Mouse (Mus musculus): Measurements from ENCODE around the gene Cacna2d3. TPM values are rescaled to one million over a fixed set of nuclear protein-coding genes. Genes with fewer than 3 reads are reported as not detected.

Gene Cacna2d3
- 0.81 and 0.90 TPM in 2 replicates for polyA plus RNA-seq (2014; fragmentation: Nextera tagmentation; extraction: Ambion mirVana)

- Histone ChIP-seq H3K9ac (ENCODE audit: low read depth, low read length) (no peak within 1 kb of the TSS; the same call in 1 of the 2 replicates), H3K27ac (ENCODE audit: low read depth, low read length) (no peak within 1 kb of the TSS; the same call in 1 of the 2 replicates), H3K36me3 (ENCODE audit: control insufficient read depth, insufficient read depth, low read length) (no peaks in the 10 kb centered on the region), H3K4me2 (peak within 1 kb of the TSS; percentile 88), H3K4me1 (replicated peaks; ENCODE audit: control insufficient read depth, insufficient read depth, low read length) (no peaks in the 10 kb centered on the region), H3K4me3 (ENCODE audit: low read depth, low read length) (peak within 1 kb of the TSS; percentile 54), H3K9me3 (ENCODE audit: control insufficient read depth, low read length) (no peaks in the 10 kb centered on the region), H3K27me3 (replicated peaks; ENCODE audit: control insufficient read depth, insufficient read depth, low read length) (peaks cover 69% of the 10 kb centered on the region)
- peak; percentile 39 for DNase-seq (ENCODE audit: low spot score)
- ATAC-seq (replicated peaks; ENCODE audit: low FRiP score): peak; percentile 51
- under 1% methylated on average over 92 of the region's 109 CpGs for WGBS
Measured at GRCm38 (mm10) chr14:29721488-29722385, at the start of gene Cacna2d3. Cacna2d3 (minus strand) TSS chr14:29721864.

- Histone ChIP-seq H3K27me3 (replicated peaks; ENCODE audit: control insufficient read depth, insufficient read depth, low read length) (no peaks in the 10 kb centered on the region), H3K27ac (ENCODE audit: low read depth, low read length) (no peak overlapping the region), H3K4me3 (ENCODE audit: low read depth, low read length) (no peak overlapping the region), H3K4me1 (replicated peaks; ENCODE audit: control insufficient read depth, insufficient read depth, low read length) (no peaks in the 10 kb centered on the region), H3K9ac (ENCODE audit: low read depth, low read length) (no peak overlapping the region), H3K36me3 (ENCODE audit: control insufficient read depth, insufficient read depth, low read length) (no peaks in the 10 kb centered on the region), H3K9me3 (ENCODE audit: control insufficient read depth, low read length) (peaks cover 4% of the 10 kb centered on the region; the same call in 1 of the 2 replicates), H3K4me2 (no peak overlapping the region)
- DNase-seq (ENCODE audit: low spot score) (no peak), ATAC-seq (replicated peaks; ENCODE audit: low FRiP score) (no peak)
- 77% methylated on average over 4 of the region's 4 CpGs for WGBS
Measured at GRCm38 (mm10) chr14:29769486-29769885, 47.8 kb upstream of the Cacna2d3 start.

- no peaks in the 10 kb centered on the region for H3K9me3 ChIP-seq (ENCODE audit: control insufficient read depth, low read length)
- H3K4me2 ChIP-seq: no peak overlapping the region
- no peak overlapping the region for H3K27ac ChIP-seq (ENCODE audit: low read depth, low read length)
- no peak overlapping the region for H3K9ac ChIP-seq (ENCODE audit: low read depth, low read length)
- H3K36me3 ChIP-seq (ENCODE audit: control insufficient read depth, insufficient read depth, low read length): no peaks in the 10 kb centered on the region
- DNase-seq (ENCODE audit: low spot score) (no peak), ATAC-seq (replicated peaks; ENCODE audit: low FRiP score) (no peak)
- H3K4me1 ChIP-seq (replicated peaks; ENCODE audit: control insufficient read depth, insufficient read depth, low read length): no peaks in the 10 kb centered on the region
- whole genome bisulfite sequencing: 75% methylated on average over 5 of the region's 5 CpGs
- H3K4me3 ChIP-seq (ENCODE audit: low read depth, low read length): no peak overlapping the region
- no peaks in the 10 kb centered on the region for H3K27me3 ChIP-seq (replicated peaks; ENCODE audit: control insufficient read depth, insufficient read depth, low read length)
Measured at GRCm38 (mm10) chr14:29752876-29753275, 31.2 kb upstream of the Cacna2d3 start.

GRCm38 (mm10) chr14:29738751-29739150 is 17.1 kb upstream of the Cacna2d3 start:
- ATAC-seq (replicated peaks; ENCODE audit: low FRiP score): peak; percentile 70
- Histone ChIP-seq H3K4me1 (replicated peaks; ENCODE audit: control insufficient read depth, insufficient read depth, low read length) (no peaks in the 10 kb centered on the region), H3K27ac (ENCODE audit: low read depth, low read length) (no peak overlapping the region), H3K9ac (ENCODE audit: low read depth, low read length) (no peak overlapping the region), H3K4me3 (ENCODE audit: low read depth, low read length) (no peak overlapping the region), H3K36me3 (ENCODE audit: control insufficient read depth, insufficient read depth, low read length) (no peaks in the 10 kb centered on the region), H3K27me3 (replicated peaks; ENCODE audit: control insufficient read depth, insufficient read depth, low read length) (no peaks in the 10 kb centered on the region), H3K9me3 (ENCODE audit: control insufficient read depth, low read length) (no peaks in the 10 kb centered on the region), H3K4me2 (no peak overlapping the region)
- WGBS: 72% methylated on average over 2 of the region's 2 CpGs
- no peak for DNase-seq (ENCODE audit: low spot score)

GRCm38 (mm10) chr14:29730256-29730655 is 8.6 kb upstream of the Cacna2d3 start:
- Histone ChIP-seq H3K9me3 (ENCODE audit: control insufficient read depth, low read length) (no peaks in the 10 kb centered on the region), H3K4me2 (no peak overlapping the region), H3K9ac (ENCODE audit: low read depth, low read length) (no peak overlapping the region), H3K4me1 (replicated peaks; ENCODE audit: control insufficient read depth, insufficient read depth, low read length) (no peaks in the 10 kb centered on the region), H3K4me3 (ENCODE audit: low read depth, low read length) (no peak overlapping the region), H3K27me3 (replicated peaks; ENCODE audit: control insufficient read depth, insufficient read depth, low read length) (peaks cover 3% of the 10 kb centered on the region), H3K27ac (ENCODE audit: low read depth, low read length) (no peak overlapping the region), H3K36me3 (ENCODE audit: control insufficient read depth, insufficient read depth, low read length) (no peaks in the 10 kb centered on the region)
- WGBS: 51% methylated on average over 4 of the region's 4 CpGs
- ATAC-seq (replicated peaks; ENCODE audit: low FRiP score): peak; percentile 68
- no peak for DNase-seq (ENCODE audit: low spot score)

- WGBS: 79% methylated on average over 4 of the region's 4 CpGs
- DNase-seq (ENCODE audit: low spot score) (no peak), ATAC-seq (replicated peaks; ENCODE audit: low FRiP score) (no peak)
- H3K4me1 ChIP-seq (replicated peaks; ENCODE audit: control insufficient read depth, insufficient read depth, low read length): no peaks in the 10 kb centered on the region
- no peak overlapping the region for H3K27ac ChIP-seq (ENCODE audit: low read depth, low read length)
- H3K27me3 ChIP-seq (replicated peaks; ENCODE audit: control insufficient read depth, insufficient read depth, low read length): peaks cover 11% of the 10 kb centered on the region
- no peaks in the 10 kb centered on the region for H3K9me3 ChIP-seq (ENCODE audit: control insufficient read depth, low read length)
- no peak overlapping the region for H3K4me2 ChIP-seq
- no peak overlapping the region for H3K9ac ChIP-seq (ENCODE audit: low read depth, low read length)
- no peak overlapping the region for H3K4me3 ChIP-seq (ENCODE audit: low read depth, low read length)
- H3K36me3 ChIP-seq (ENCODE audit: control insufficient read depth, insufficient read depth, low read length): no peaks in the 10 kb centered on the region
Measured at GRCm38 (mm10) chr14:29729009-29729408, 7.3 kb upstream of the Cacna2d3 start.

- no peak for DNase-seq (ENCODE audit: low spot score)
- H3K27me3 ChIP-seq (replicated peaks; ENCODE audit: control insufficient read depth, insufficient read depth, low read length): peaks cover 25% of the 10 kb centered on the region
- H3K4me3 ChIP-seq (ENCODE audit: low read depth, low read length): no peak overlapping the region
- no peak overlapping the region for H3K9ac ChIP-seq (ENCODE audit: low read depth, low read length)
- no peaks in the 10 kb centered on the region for H3K9me3 ChIP-seq (ENCODE audit: control insufficient read depth, low read length)
- H3K4me1 ChIP-seq (replicated peaks; ENCODE audit: control insufficient read depth, insufficient read depth, low read length): no peaks in the 10 kb centered on the region
- H3K4me2 ChIP-seq: no peak overlapping the region
- no peaks in the 10 kb centered on the region for H3K36me3 ChIP-seq (ENCODE audit: control insufficient read depth, insufficient read depth, low read length)
- no peak for ATAC-seq (replicated peaks; ENCODE audit: low FRiP score)
- 79% methylated on average over 9 of the region's 9 CpGs for WGBS
- no peak overlapping the region for H3K27ac ChIP-seq (ENCODE audit: low read depth, low read length)
Measured at GRCm38 (mm10) chr14:29727596-29727995, 5.9 kb upstream of the Cacna2d3 start.

GRCm38 (mm10) chr14:29723267-29723666 is 1.6 kb upstream of the Cacna2d3 start:
- Histone ChIP-seq H3K4me2 (peak overlapping the region; percentile 88), H3K4me1 (replicated peaks; ENCODE audit: control insufficient read depth, insufficient read depth, low read length) (no peaks in the 10 kb centered on the region), H3K27me3 (replicated peaks; ENCODE audit: control insufficient read depth, insufficient read depth, low read length) (peaks cover 65% of the 10 kb centered on the region), H3K9me3 (ENCODE audit: control insufficient read depth, low read length) (no peaks in the 10 kb centered on the region), H3K36me3 (ENCODE audit: control insufficient read depth, insufficient read depth, low read length) (no peaks in the 10 kb centered on the region), H3K9ac (ENCODE audit: low read depth, low read length) (no peak overlapping the region), H3K4me3 (ENCODE audit: low read depth, low read length) (peak overlapping the region; percentile 54; the same call in 1 of the 2 replicates), H3K27ac (ENCODE audit: low read depth, low read length) (no peak overlapping the region)
- ATAC-seq (replicated peaks; ENCODE audit: low FRiP score) (no peak), DNase-seq (ENCODE audit: low spot score) (no peak)
- WGBS: 8% methylated on average over 10 of the region's 10 CpGs
